Mouse (Mus musculus): ENCODE measurements at regions not wholly inside any gene's neighbourhood (a gene's known extent, or its start where the extent isn't known, plus 50 kb on each side); places are given as distances from the start of the nearest gene placed in this dataset.

DNA sequence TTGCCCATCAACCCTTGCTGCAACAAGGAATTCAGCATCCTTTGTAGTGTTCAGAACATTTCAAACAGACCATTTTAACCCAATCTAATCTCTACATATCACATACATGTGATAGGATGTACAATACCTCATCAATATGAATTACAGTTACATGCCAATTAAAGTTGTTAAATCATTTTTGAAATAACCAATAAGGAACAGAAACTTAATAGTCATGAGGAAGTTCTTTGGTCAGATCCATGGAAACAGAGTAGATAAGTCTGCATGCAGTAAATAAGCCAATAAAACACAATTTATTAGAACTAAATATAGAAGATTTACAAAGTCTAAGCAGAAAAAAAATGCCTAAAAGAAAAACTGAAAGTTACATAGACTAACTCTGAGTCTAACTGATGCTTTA is 136.9 kb upstream of the Rap2b start:
- DNase-seq (ENCODE audit: low spot score) (no peak), ATAC-seq (ENCODE audit: low FRiP score, low read depth) (no peak)
- no peak overlapping the region for H3K4me3 ChIP-seq (replicated peaks; ENCODE audit: low read length)
- H3K9me3 ChIP-seq (ENCODE audit: control insufficient read depth, low read length): no peaks in the 10 kb centered on the region
- no peak for TF ChIP-seq POLR2A (IDR thresholded peaks at IDR 0.05; ENCODE audit: borderline replicate concordance, extremely low read depth, insufficient read depth, insufficient read length)
- H3K27me3 ChIP-seq (ENCODE audit: control insufficient read depth, insufficient read depth, low read length): no peaks in the 10 kb centered on the region
- H3K9ac ChIP-seq (ENCODE audit: low read depth, low read length, severe bottlenecking): no peak overlapping the region
- H3K36me3 ChIP-seq (ENCODE audit: control insufficient read depth, insufficient read depth, low read length): no peaks in the 10 kb centered on the region
- no peak overlapping the region for H3K4me2 ChIP-seq (replicated peaks; ENCODE audit: low read depth, low read length, severe bottlenecking)
- H3K4me1 ChIP-seq (ENCODE audit: control insufficient read depth, insufficient read depth, low read length): no peaks in the 10 kb centered on the region
- no peak overlapping the region for H3K27ac ChIP-seq (replicated peaks; ENCODE audit: low read depth, low read length)

DNA sequence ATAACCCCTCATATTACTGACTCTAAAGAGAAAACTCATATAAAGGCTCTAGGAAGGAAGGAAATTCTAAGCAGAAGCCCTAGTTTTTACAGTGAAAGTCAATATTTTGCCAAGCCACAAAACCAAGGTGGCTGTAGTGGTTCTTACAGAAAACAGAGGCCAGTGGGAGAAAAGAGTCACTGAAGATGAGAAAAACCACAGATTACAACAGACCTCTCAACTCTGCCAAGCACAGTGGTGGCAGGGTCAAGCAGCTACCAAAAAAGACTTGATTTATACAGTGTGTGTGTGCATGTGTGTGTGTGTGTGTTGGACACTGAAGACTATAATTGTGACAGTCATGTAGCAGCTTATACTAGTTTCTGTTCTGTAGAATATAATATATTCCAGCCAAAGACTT is 136.4 kb upstream of the Rap2b start:
- no peak overlapping the region for H3K4me2 ChIP-seq (replicated peaks; ENCODE audit: low read depth, low read length, severe bottlenecking)
- no peak for TF ChIP-seq POLR2A (IDR thresholded peaks at IDR 0.05; ENCODE audit: borderline replicate concordance, extremely low read depth, insufficient read depth, insufficient read length)
- no peak overlapping the region for H3K27ac ChIP-seq (replicated peaks; ENCODE audit: low read depth, low read length)
- H3K4me1 ChIP-seq (ENCODE audit: control insufficient read depth, insufficient read depth, low read length): no peaks in the 10 kb centered on the region
- no peak overlapping the region for H3K9ac ChIP-seq (ENCODE audit: low read depth, low read length, severe bottlenecking)
- no peaks in the 10 kb centered on the region for H3K27me3 ChIP-seq (ENCODE audit: control insufficient read depth, insufficient read depth, low read length)
- H3K9me3 ChIP-seq (ENCODE audit: control insufficient read depth, low read length): no peaks in the 10 kb centered on the region
- no peak for DNase-seq (ENCODE audit: low spot score)
- H3K36me3 ChIP-seq (ENCODE audit: control insufficient read depth, insufficient read depth, low read length): no peaks in the 10 kb centered on the region
- H3K4me3 ChIP-seq (replicated peaks; ENCODE audit: low read length): no peak overlapping the region
- no peak for ATAC-seq (ENCODE audit: low FRiP score, low read depth)

DNA sequence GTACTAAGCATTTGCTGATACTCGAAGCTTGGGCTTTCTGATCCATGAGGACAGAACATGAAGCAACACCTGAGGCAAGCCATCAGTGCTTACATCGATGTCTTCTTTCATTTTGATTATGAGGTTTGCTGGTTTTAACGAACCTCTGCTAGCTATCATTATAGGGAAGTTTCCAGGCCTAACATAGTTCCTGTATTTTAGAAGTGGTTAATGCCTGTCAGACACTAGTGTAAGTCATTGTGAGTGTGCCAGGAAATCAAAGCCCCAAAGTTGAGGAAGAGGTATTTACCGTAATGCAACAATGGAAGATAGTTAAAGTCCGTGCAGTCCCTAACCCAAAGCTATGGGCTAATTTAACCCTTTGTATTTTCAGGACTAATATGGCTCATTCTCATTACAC is 120.1 kb upstream of the Rap2b start:
- DNase-seq (ENCODE audit: low spot score): no peak
- TF ChIP-seq POLR2A (IDR thresholded peaks at IDR 0.05; ENCODE audit: borderline replicate concordance, extremely low read depth, insufficient read depth, insufficient read length): no peak
- Histone ChIP-seq H3K36me3 (ENCODE audit: control insufficient read depth, insufficient read depth, low read length) (no peaks in the 10 kb centered on the region), H3K4me3 (replicated peaks; ENCODE audit: low read length) (no peak overlapping the region), H3K4me2 (replicated peaks; ENCODE audit: low read depth, low read length, severe bottlenecking) (no peak overlapping the region), H3K27ac (replicated peaks; ENCODE audit: low read depth, low read length) (no peak overlapping the region), H3K9me3 (ENCODE audit: control insufficient read depth, low read length) (no peaks in the 10 kb centered on the region), H3K27me3 (ENCODE audit: control insufficient read depth, insufficient read depth, low read length) (no peaks in the 10 kb centered on the region), H3K9ac (ENCODE audit: low read depth, low read length, severe bottlenecking) (no peak overlapping the region), H3K4me1 (ENCODE audit: control insufficient read depth, insufficient read depth, low read length) (no peaks in the 10 kb centered on the region)
- WGBS: 84% methylated on average over 5 of the region's 5 CpGs
- ATAC-seq (ENCODE audit: low FRiP score, low read depth): no peak

DNA sequence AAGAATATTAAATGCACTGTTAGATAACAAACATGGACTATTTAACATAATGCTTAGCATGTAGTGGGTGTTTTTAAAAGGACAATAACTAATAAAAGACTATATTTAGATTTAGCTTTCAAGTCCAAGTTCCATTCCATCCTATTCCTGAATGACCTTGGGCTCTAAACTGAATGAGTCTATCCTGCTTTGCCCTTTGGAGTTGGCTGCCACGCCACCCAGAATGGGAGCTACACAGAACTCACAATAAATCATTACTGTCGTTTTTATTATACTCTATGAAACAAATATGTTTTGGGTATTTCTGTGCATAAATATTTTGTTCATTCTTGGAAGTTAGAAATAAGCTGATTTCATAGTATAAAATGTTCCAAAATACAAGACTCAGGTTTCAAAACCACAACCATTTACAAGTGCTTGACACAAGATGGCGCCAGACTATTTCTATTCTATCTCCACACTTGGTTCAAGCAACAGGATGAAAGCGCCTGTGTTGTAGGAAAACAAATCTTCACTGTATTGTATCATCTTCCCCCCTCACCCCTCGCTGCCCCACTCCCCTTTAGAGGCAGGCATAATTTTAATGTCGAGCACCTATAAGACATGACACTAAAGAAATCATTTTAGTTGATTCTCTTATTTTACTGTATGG is 117.4 kb upstream of the Rap2b start:
- WGBS: 22% methylated on average over 6 of the region's 6 CpGs

DNA sequence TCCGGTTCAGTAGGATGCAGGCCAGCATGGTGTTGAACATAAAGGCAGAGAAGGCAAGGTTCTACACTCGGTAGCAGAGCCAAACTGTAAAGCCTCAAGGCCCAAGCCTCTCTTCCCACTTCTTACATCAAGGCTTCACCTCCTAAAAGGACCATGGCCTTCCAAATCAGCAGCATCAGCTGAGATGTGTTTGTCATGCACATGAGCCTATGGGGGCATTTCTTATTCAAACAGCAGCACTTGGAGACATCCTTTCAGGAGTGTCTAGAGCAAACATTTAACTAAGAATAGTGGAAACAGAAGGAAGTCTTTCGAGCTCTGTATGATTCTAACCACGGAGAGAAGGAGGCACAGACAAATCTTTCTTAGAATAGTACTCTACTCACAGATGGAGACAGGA is 115.0 kb upstream of the Rap2b start:
- ATAC-seq (ENCODE audit: low FRiP score, low read depth): no peak
- Histone ChIP-seq H3K27ac (replicated peaks; ENCODE audit: low read depth, low read length) (no peak overlapping the region), H3K4me1 (ENCODE audit: control insufficient read depth, insufficient read depth, low read length) (no peaks in the 10 kb centered on the region), H3K36me3 (ENCODE audit: control insufficient read depth, insufficient read depth, low read length) (no peaks in the 10 kb centered on the region), H3K9ac (ENCODE audit: low read depth, low read length, severe bottlenecking) (no peak overlapping the region), H3K27me3 (ENCODE audit: control insufficient read depth, insufficient read depth, low read length) (no peaks in the 10 kb centered on the region), H3K4me2 (replicated peaks; ENCODE audit: low read depth, low read length, severe bottlenecking) (no peak overlapping the region), H3K4me3 (replicated peaks; ENCODE audit: low read length) (no peak overlapping the region), H3K9me3 (ENCODE audit: control insufficient read depth, low read length) (no peaks in the 10 kb centered on the region)
- 83% methylated on average over 4 of the region's 4 CpGs for WGBS
- no peak for DNase-seq (ENCODE audit: low spot score)
- no peak for TF ChIP-seq POLR2A (IDR thresholded peaks at IDR 0.05; ENCODE audit: borderline replicate concordance, extremely low read depth, insufficient read depth, insufficient read length)

More for the DNA sequence above, 117.4 kb upstream of the Rap2b start:
- Histone ChIP-seq H3K4me2 (replicated peaks; ENCODE audit: low read depth, low read length, severe bottlenecking) (no peak overlapping the region), H3K4me3 (replicated peaks; ENCODE audit: low read length) (no peak overlapping the region), H3K9ac (ENCODE audit: low read depth, low read length, severe bottlenecking) (no peak overlapping the region), H3K9me3 (ENCODE audit: control insufficient read depth, low read length) (no peaks in the 10 kb centered on the region), H3K27ac (replicated peaks; ENCODE audit: low read depth, low read length) (no peak overlapping the region), H3K27me3 (ENCODE audit: control insufficient read depth, insufficient read depth, low read length) (no peaks in the 10 kb centered on the region), H3K4me1 (ENCODE audit: control insufficient read depth, insufficient read depth, low read length) (no peaks in the 10 kb centered on the region), H3K36me3 (ENCODE audit: control insufficient read depth, insufficient read depth, low read length) (no peaks in the 10 kb centered on the region)
- no peak for TF ChIP-seq POLR2A (IDR thresholded peaks at IDR 0.05; ENCODE audit: borderline replicate concordance, extremely low read depth, insufficient read depth, insufficient read length)
- DNase-seq (ENCODE audit: low spot score) (peak; percentile 78), ATAC-seq (ENCODE audit: low FRiP score, low read depth) (no peak)

DNA sequence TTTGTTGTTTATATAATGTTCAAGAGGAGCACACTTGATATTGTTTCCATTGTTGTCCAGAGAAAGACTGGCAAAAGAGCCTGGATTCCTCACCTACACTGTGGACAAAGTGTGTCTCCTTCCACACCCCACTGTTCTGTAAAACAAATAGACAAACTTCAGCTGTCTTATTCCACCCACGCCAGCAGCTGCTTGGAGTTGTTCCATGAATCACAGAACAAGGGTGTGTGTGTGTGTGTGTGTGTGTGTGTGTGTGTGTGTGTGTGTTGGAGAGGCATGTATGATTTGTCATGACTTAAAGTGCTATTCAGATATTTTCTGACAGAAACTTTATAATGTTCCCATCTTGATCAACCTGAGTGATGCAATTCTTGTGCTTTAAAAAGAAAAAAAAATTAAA is 114.1 kb upstream of the Rap2b start:
- no peaks in the 10 kb centered on the region for H3K9me3 ChIP-seq (ENCODE audit: control insufficient read depth, low read length)
- DNase-seq (ENCODE audit: low spot score): no peak
- H3K36me3 ChIP-seq (ENCODE audit: control insufficient read depth, insufficient read depth, low read length): no peaks in the 10 kb centered on the region
- 73% methylated on average over 1 of the region's 1 CpGs for WGBS
- H3K9ac ChIP-seq (ENCODE audit: low read depth, low read length, severe bottlenecking): no peak overlapping the region
- no peaks in the 10 kb centered on the region for H3K4me1 ChIP-seq (ENCODE audit: control insufficient read depth, insufficient read depth, low read length)
- no peak overlapping the region for H3K4me3 ChIP-seq (replicated peaks; ENCODE audit: low read length)
- TF ChIP-seq POLR2A (IDR thresholded peaks at IDR 0.05; ENCODE audit: borderline replicate concordance, extremely low read depth, insufficient read depth, insufficient read length): no peak
- H3K27me3 ChIP-seq (ENCODE audit: control insufficient read depth, insufficient read depth, low read length): no peaks in the 10 kb centered on the region
- ATAC-seq (ENCODE audit: low FRiP score, low read depth): no peak
- H3K4me2 ChIP-seq (replicated peaks; ENCODE audit: low read depth, low read length, severe bottlenecking): no peak overlapping the region
- no peak overlapping the region for H3K27ac ChIP-seq (replicated peaks; ENCODE audit: low read depth, low read length)

Data from limb, embryonic 14.5 days (tissue).